Mouse (Mus musculus) midbrain, embryonic 15.5 days (tissue): ENCODE measurements around the gene Ubr4. TPM values are rescaled to one million over a fixed set of nuclear protein-coding genes. Genes with fewer than 3 reads are reported as not detected.

Experiments used
- ATAC-seq: fragments of 200-750 bp; cut with Nextera tagmentation; replicated peaks from 2 replicates; pipeline ENCODE4 v1.8.0; 2017; ENCODE audit warnings: moderate TSS enrichment
- H3K27ac ChIP-seq: fragments of 300-500 bp; sonication (generic); 2 replicates; pipeline ENCODE4 v1.5.1; 2015; ENCODE audit warnings: mild to moderate bottlenecking, inconsistent platforms
- H3K27me3 ChIP-seq: fragments of 300-500 bp; sonication (generic); replicated peaks from 2 replicates; pipeline ENCODE4 v1.6.1; 2015; ENCODE audit warnings: inconsistent platforms
- H3K36me3 ChIP-seq: fragments of 300-500 bp; sonication (generic); replicated peaks from 2 replicates; pipeline ENCODE4 v1.6.1; 2015; ENCODE audit warnings: inconsistent platforms
- H3K4me1 ChIP-seq: fragments of 300-500 bp; sonication (generic); 2 replicates; pipeline ENCODE4 v1.6.1; 2015; ENCODE audit warnings: inconsistent platforms
- H3K4me2 ChIP-seq: fragments of 300-500 bp; sonication (generic); 2 replicates; pipeline ENCODE4 v1.6.1; 2015; ENCODE audit warnings: inconsistent platforms, mild to moderate bottlenecking, moderate library complexity
- H3K4me3 ChIP-seq: fragments of 300-500 bp; sonication (generic); 2 replicates; pipeline ENCODE4 v1.5.1; 2015; ENCODE audit warnings: mild to moderate bottlenecking, inconsistent platforms
- H3K9ac ChIP-seq: fragments of 300-500 bp; sonication (generic); 2 replicates; pipeline ENCODE4 v1.6.1; 2015; ENCODE audit warnings: mild to moderate bottlenecking, inconsistent platforms
- H3K9me3 ChIP-seq: fragments of 300-500 bp; sonication (generic); 2 replicates; pipeline ENCODE4 v1.6.1; 2016; ENCODE audit warnings: inconsistent platforms
- WGBS: fragments of 180-500 bp; shearing (Covaris S2); methylation state at CpG from one replicate; pipeline ENCODE4 v1.1.7; 2015; ENCODE audit warnings: mixed read lengths; 5-methylcytosine and 5-hydroxymethylcytosine counted together
- microRNA-seq: library from miRNA; unstranded; fragments of <30 nt; microRNA quantifications from one replicate; pipeline ENCODE4, GENCODE M21; 2016
- polyA plus RNA-seq: library from polyadenylated mRNA; unstranded; fragments of >200 nt; fragmentation: Nextera tagmentation; extraction: Ambion mirVana; gene quantifications from 2 replicates; pipeline ENCODE4 v1.2.1, GENCODE M21; 2015

The Ubr4 gene
- polyA plus RNA-seq, 1 experiment from 2014 or later, result 101 TPM

DNA sequence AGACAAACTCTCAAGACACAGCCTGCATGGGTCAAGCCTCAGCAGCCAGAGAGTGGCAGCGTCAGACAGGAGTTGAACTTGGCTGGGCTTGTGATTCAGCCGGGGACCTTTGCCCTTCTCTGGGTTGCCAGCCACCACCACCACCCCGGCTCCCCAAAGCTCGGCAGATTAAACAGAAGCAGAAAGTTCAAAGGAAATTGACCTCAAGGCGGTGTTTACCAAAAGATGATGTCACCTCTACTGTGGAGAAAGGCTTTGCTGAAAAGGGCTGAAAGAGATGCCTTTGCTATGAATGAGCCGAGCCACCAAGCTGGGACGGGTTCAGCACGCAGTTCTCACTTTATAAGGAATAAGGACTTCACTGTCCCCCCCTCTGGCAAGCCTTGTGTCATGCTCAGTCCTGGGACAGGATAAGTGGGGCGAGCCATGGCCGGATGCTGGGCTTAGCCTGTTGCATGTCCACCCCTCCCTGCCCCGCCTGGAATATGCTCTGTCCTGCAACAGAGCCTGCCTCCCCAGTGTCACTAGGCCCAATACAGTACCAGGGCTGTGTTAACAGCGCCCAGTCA is 182.8 kb downstream of the Ubr4 start:
- no peaks in the 10 kb centered on the region for H3K4me1 ChIP-seq
- no peak overlapping the region for H3K9ac ChIP-seq
- H3K4me3 ChIP-seq, result no peak overlapping the region
- no peaks in the 10 kb centered on the region for H3K36me3 ChIP-seq
- H3K27ac ChIP-seq, result no peak overlapping the region
- whole genome bisulfite sequencing, result 21% methylated on average over 12 of the region's 12 CpGs
- ATAC-seq, result no peak
- no peaks in the 10 kb centered on the region for H3K27me3 ChIP-seq
- no peak overlapping the region for H3K4me2 ChIP-seq
- H3K9me3 ChIP-seq, result no peaks in the 10 kb centered on the region

DNA sequence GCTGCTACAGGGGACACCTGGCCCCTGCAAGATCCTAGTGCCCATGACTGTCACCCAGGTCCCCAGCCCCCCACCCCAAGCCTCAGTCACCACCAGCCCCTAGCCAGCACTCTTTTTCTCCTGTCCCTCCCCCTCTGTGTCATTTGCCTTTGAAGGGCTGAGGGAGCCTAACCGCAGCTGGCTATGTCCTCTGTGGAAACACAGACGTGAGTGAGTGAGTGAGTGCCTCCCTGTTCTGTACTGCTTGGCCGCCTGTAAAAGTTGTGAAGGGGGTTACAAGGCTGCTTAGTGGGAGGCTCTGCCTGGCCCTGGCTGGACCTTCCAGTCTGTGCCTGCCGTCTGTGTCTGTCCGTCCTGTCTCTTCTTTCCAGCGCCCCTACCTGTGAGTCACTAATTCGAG is 183.3 kb downstream of the Ubr4 start:
- 52% methylated on average over 7 of the region's 7 CpGs for WGBS

GRCm38 (mm10) chr4:139536706-139537105 is 184.3 kb downstream of the Ubr4 start:
- no peak overlapping the region for H3K4me2 ChIP-seq
- H3K27me3 ChIP-seq, result no peaks in the 10 kb centered on the region
- no peak overlapping the region for H3K9ac ChIP-seq
- no peaks in the 10 kb centered on the region for H3K36me3 ChIP-seq
- 85% methylated on average over 9 of the region's 9 CpGs for WGBS
- no peak overlapping the region for H3K4me3 ChIP-seq
- no peak for ATAC-seq
- no peak overlapping the region for H3K27ac ChIP-seq
- H3K4me1 ChIP-seq, result no peaks in the 10 kb centered on the region
- no peaks in the 10 kb centered on the region for H3K9me3 ChIP-seq

More for the DNA sequence above, 183.3 kb downstream of the Ubr4 start:
- no peak overlapping the region for H3K4me3 ChIP-seq
- H3K36me3 ChIP-seq, result no peaks in the 10 kb centered on the region
- H3K9ac ChIP-seq, result no peak overlapping the region
- H3K4me2 ChIP-seq, result no peak overlapping the region
- no peaks in the 10 kb centered on the region for H3K9me3 ChIP-seq
- no peaks in the 10 kb centered on the region for H3K27me3 ChIP-seq
- no peak for ATAC-seq
- H3K4me1 ChIP-seq, result no peaks in the 10 kb centered on the region
- no peak overlapping the region for H3K27ac ChIP-seq

Small RNA genes lying within 50 kb of the gene (microRNA-seq; reads per million reads assigned to microRNA genes)
- 2.4 reads per million, percentile 9 among the genes with 10 or more reads in this experiment for gene Gm24245
- gene Gm25732, result 0.74 reads per million

Other genes with a start within 250 kb of the Ubr4 start
- 323 and 328 TPM in 2 replicates for gene Minos1, start 221.5 kb upstream of the Ubr4 start, polyA plus RNA-seq
- gene Capzb, start 159.7 kb upstream of the Ubr4 start, polyA plus RNA-seq, result 330 and 331 TPM in 2 replicates
- 16.3 TPM in 2 replicates for gene Pqlc2, start 41.9 kb upstream of the Ubr4 start, polyA plus RNA-seq
- gene Akr7a5, start 41.9 kb upstream of the Ubr4 start, polyA plus RNA-seq, result 68.5 and 72.1 TPM in 2 replicates
- gene Mrto4, start within 50 bp of the Ubr4 start, polyA plus RNA-seq, result 81.7 and 88.6 TPM in 2 replicates
- 47.6 and 50.8 TPM in 2 replicates for gene Emc1, start within 50 bp of the Ubr4 start, polyA plus RNA-seq
- gene Iffo2, start 177.9 kb downstream of the Ubr4 start, polyA plus RNA-seq, result 4.1 and 4.3 TPM in 2 replicates